Mouse (Mus musculus) lung, postnatal 0 days (tissue): Measurements from ENCODE around the gene Fstl1.

ENCODE experiments used
- CTCF ChIP-seq: IDR thresholded peaks from 2 replicates; pipeline ENCODE4 v1.5.1; 2016; ENCODE audit warnings: antibody characterized with exemption, mild to moderate bottlenecking
- EP300 ChIP-seq: IDR thresholded peaks from 2 replicates; pipeline ENCODE4 v1.6.1; 2016; ENCODE audit warnings: antibody characterized with exemption, mild to moderate bottlenecking, control low read depth

DNA sequence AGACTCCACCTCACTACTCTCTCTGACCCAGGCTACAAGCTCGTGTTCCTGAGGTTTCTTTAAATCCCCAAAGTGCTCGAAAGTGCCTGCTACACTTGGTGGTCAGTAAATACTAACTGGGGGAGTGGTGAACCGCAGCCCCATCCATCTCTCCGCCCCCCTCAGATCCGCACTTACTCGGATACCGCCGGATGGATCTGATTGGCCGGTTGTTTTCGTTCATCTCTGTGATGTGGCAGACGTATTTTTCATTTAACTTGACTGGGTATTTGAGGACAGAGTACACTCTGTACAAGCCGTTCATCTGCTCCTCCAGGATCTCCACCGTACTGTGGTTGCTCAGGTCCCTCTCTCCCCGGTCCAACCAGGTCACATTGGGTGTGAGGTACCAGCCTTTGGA lies 77.4 kb downstream of the Fstl1 start:
- TF ChIP-seq EP300: no peak
- no peak for TF ChIP-seq CTCF
